Mouse (Mus musculus) brain, embryonic 14.5 days (tissue): ENCODE data around the gene Tenm3.
"Not testable (repeated sequence)": the region's sequence is repeated elsewhere in the genome, so short reads cannot be mapped to it uniquely, and the experiment has no call there.

Experiments used
- CTCF ChIP-seq: fragments of 200-500 bp; IDR thresholded peaks from 2 replicates; pipeline ENCODE4 v1.5.1; 2012; ENCODE audit warnings: inconsistent platforms, mild to moderate bottlenecking, moderate library complexity, borderline replicate concordance; ENCODE audit not compliant: insufficient read depth, insufficient read length; ENCODE audit errors: extremely low read depth
- POLR2A ChIP-seq: fragments of 200-500 bp; IDR thresholded peaks from 2 replicates; pipeline ENCODE4 v1.6.1; 2012; ENCODE audit warnings: mild to moderate bottlenecking, inconsistent platforms, borderline replicate concordance; ENCODE audit not compliant: poor library complexity, insufficient read depth, insufficient read length, severe bottlenecking; ENCODE audit errors: extremely low read depth

DNA sequence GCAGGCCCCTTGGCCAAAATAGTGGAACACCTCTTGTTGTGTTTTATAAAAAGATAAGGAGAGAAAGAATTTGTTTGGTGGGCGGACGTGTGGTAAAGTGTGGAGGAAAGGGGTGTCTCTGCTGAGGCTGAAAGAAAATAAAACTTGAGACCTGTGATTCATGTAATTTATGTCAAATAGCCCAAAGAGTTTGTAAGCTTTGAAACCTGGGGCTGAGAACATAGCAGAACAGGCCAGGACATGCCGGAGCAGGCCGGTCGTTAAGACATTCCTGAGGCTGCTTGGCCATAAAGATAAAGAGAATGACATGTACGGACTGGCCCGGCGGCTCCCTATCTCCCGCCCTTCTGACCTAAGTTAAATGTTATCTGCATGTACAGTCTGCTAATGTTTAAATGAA lies 663.6 kb downstream of the Tenm3 start:
- TF ChIP-seq POLR2A, CTCF: not testable (repeated sequence)
